Mouse (Mus musculus) heart, embryonic 16.5 days (tissue): Measurements from ENCODE around the gene Man1b1. TPM values are rescaled to one million over a fixed set of nuclear protein-coding genes. Genes with fewer than 3 reads are reported as not detected.

Source experiments
- ATAC-seq: fragments of 200-750 bp; cut with Nextera tagmentation; replicated peaks from 2 replicates; pipeline ENCODE4 v1.8.0; 2017; ENCODE audit warnings: moderate number of reproducible peaks; ENCODE audit not compliant: insufficient read depth, low FRiP score; ENCODE audit errors: extremely low read depth
- H3K27ac ChIP-seq: fragments of 300-500 bp; sonication (generic); 2 replicates; pipeline ENCODE4 v1.5.1; 2014; ENCODE audit warnings: mild to moderate bottlenecking, low read length, control low read depth, moderate library complexity
- H3K27me3 ChIP-seq: fragments of 300-500 bp; sonication (generic); 2 replicates; pipeline ENCODE4 v1.6.1; 2014; ENCODE audit warnings: low read length, mixed read lengths; ENCODE audit not compliant: control insufficient read depth, insufficient read depth
- H3K36me3 ChIP-seq: fragments of 300-500 bp; sonication (generic); 2 replicates; pipeline ENCODE4 v1.6.1; 2014; ENCODE audit not compliant: control insufficient read depth, insufficient read depth
- H3K4me1 ChIP-seq: fragments of 300-500 bp; sonication (generic); 2 replicates; pipeline ENCODE4 v1.6.1; 2014; ENCODE audit warnings: low read length, mixed read lengths; ENCODE audit not compliant: control insufficient read depth, insufficient read depth
- H3K4me2 ChIP-seq: fragments of 300-500 bp; sonication (generic); 2 replicates; pipeline ENCODE4 v1.6.1; 2014; ENCODE audit warnings: low read depth, mild to moderate bottlenecking, control low read depth, low read length
- H3K4me3 ChIP-seq: fragments of 300-500 bp; sonication (generic); 2 replicates; pipeline ENCODE4 v1.5.1; 2014; ENCODE audit warnings: mild to moderate bottlenecking, control low read depth, low read length
- H3K9ac ChIP-seq: fragments of 300-500 bp; sonication (generic); 2 replicates; pipeline ENCODE4 v1.6.1; 2014; ENCODE audit warnings: low read length, control low read depth
- H3K9me3 ChIP-seq: fragments of 300-500 bp; sonication (generic); replicated peaks from 2 replicates; pipeline ENCODE4 v1.6.1; 2016; ENCODE audit warnings: low read length; ENCODE audit not compliant: control insufficient read depth
- WGBS: fragments of 180-500 bp; shearing (Covaris S2); extraction: QIAGEN DNeasy Blood & Tissue Kit; methylation state at CpG from one replicate; pipeline ENCODE4 v1.1.7; 2014; 5-methylcytosine and 5-hydroxymethylcytosine counted together
- polyA plus RNA-seq: library from polyadenylated mRNA; unstranded; fragments of >200 nt; fragmentation: Nextera tagmentation; extraction: Ambion mirVana; gene quantifications from 2 replicates; pipeline ENCODE4 v1.2.1, GENCODE M21; 2015

Gene Man1b1
- polyA plus RNA-seq, 1 experiment from 2014 or later: 28.4 TPM

- no peaks in the 10 kb centered on the region for H3K36me3 ChIP-seq
- no peak for ATAC-seq
- no peak overlapping the region for H3K27ac ChIP-seq
- H3K4me1 ChIP-seq: peaks cover under 1% of the 10 kb centered on the region; the same call in 1 of the 2 replicates
- H3K9me3 ChIP-seq: no peaks in the 10 kb centered on the region
- no peak overlapping the region for H3K4me3 ChIP-seq
- 80% methylated on average over 2 of the region's 2 CpGs for WGBS
- no peak overlapping the region for H3K4me2 ChIP-seq
- no peaks in the 10 kb centered on the region; the same call in 1 of the 2 replicates for H3K27me3 ChIP-seq
- no peak overlapping the region for H3K9ac ChIP-seq
Measured at GRCm38 (mm10) chr2:25326036-25326435, 6.1 kb upstream of the Man1b1 start.

GRCm38 (mm10) chr2:25328440-25328839 lies 3.7 kb upstream of the Man1b1 start:
- Histone ChIP-seq H3K27me3 (no peaks in the 10 kb centered on the region; the same call in 1 of the 2 replicates), H3K9me3 (no peaks in the 10 kb centered on the region), H3K27ac (no peak overlapping the region), H3K4me2 (no peak overlapping the region), H3K4me1 (peaks cover 12% of the 10 kb centered on the region), H3K9ac (no peak overlapping the region), H3K36me3 (no peaks in the 10 kb centered on the region), H3K4me3 (no peak overlapping the region)
- 43% methylated on average over 7 of the region's 7 CpGs for WGBS
- no peak for ATAC-seq

- ATAC-seq: no peak
- Histone ChIP-seq H3K36me3 (peaks cover 20% of the 10 kb centered on the region), H3K27me3 (no peaks in the 10 kb centered on the region; the same call in 1 of the 2 replicates), H3K4me3 (peak overlapping the region; percentile 96), H3K4me1 (peaks cover 15% of the 10 kb centered on the region), H3K4me2 (peak overlapping the region; percentile 71), H3K9ac (peak overlapping the region; percentile 97), H3K27ac (no peak overlapping the region), H3K9me3 (no peaks in the 10 kb centered on the region)
- WGBS: 53% methylated on average over 9 of the region's 9 CpGs
Measured at GRCm38 (mm10) chr2:25331470-25331869, 668 bp upstream of the Man1b1 start.

- no peak overlapping the region for H3K27ac ChIP-seq
- peaks cover 15% of the 10 kb centered on the region for H3K4me1 ChIP-seq
- no peaks in the 10 kb centered on the region for H3K27me3 ChIP-seq
- peaks cover 34% of the 10 kb centered on the region for H3K36me3 ChIP-seq
- 79% methylated on average over 2 of the region's 2 CpGs for WGBS
- H3K4me2 ChIP-seq: peak overlapping the region; percentile 98
- peak overlapping the region; percentile 97 for H3K9ac ChIP-seq
- no peaks in the 10 kb centered on the region for H3K9me3 ChIP-seq
- peak overlapping the region; percentile 96 for H3K4me3 ChIP-seq
- ATAC-seq: no peak
Measured at GRCm38 (mm10) chr2:25333569-25333968, 1.4 kb downstream of the Man1b1 start.

GRCm38 (mm10) chr2:25338303-25338702 lies 6.2 kb downstream of the Man1b1 start:
- WGBS: 86% methylated on average over 6 of the region's 6 CpGs
- no peaks in the 10 kb centered on the region for H3K27me3 ChIP-seq
- peaks cover 44% of the 10 kb centered on the region for H3K36me3 ChIP-seq
- no peak overlapping the region for H3K27ac ChIP-seq
- no peak for ATAC-seq
- H3K9ac ChIP-seq: no peak overlapping the region
- no peak overlapping the region for H3K4me3 ChIP-seq
- H3K4me2 ChIP-seq: no peak overlapping the region
- peaks cover 4% of the 10 kb centered on the region for H3K4me1 ChIP-seq
- H3K9me3 ChIP-seq: no peaks in the 10 kb centered on the region

GRCm38 (mm10) chr2:25348162-25348561 lies 16.0 kb downstream of the Man1b1 start:
- WGBS: 90% methylated on average over 7 of the region's 7 CpGs
- Histone ChIP-seq H3K9me3 (no peaks in the 10 kb centered on the region), H3K4me2 (no peak overlapping the region), H3K36me3 (peaks cover 58% of the 10 kb centered on the region), H3K9ac (no peak overlapping the region), H3K4me1 (no peaks in the 10 kb centered on the region), H3K27me3 (no peaks in the 10 kb centered on the region), H3K27ac (no peak overlapping the region), H3K4me3 (no peak overlapping the region)
- no peak for ATAC-seq

GRCm38 (mm10) chr2:25349499-25349898 lies 17.4 kb downstream of the Man1b1 start:
- Histone ChIP-seq H3K9ac (no peak overlapping the region), H3K36me3 (peaks cover 52% of the 10 kb centered on the region), H3K27ac (no peak overlapping the region), H3K4me1 (no peaks in the 10 kb centered on the region), H3K4me2 (no peak overlapping the region), H3K4me3 (no peak overlapping the region), H3K9me3 (no peaks in the 10 kb centered on the region), H3K27me3 (no peaks in the 10 kb centered on the region)
- no peak for ATAC-seq
- WGBS: 94% methylated on average over 4 of the region's 4 CpGs

- Histone ChIP-seq H3K4me3 (no peak overlapping the region), H3K9me3 (no peaks in the 10 kb centered on the region), H3K4me2 (no peak overlapping the region), H3K27ac (no peak overlapping the region), H3K9ac (no peak overlapping the region), H3K27me3 (no peaks in the 10 kb centered on the region), H3K4me1 (peaks cover under 1% of the 10 kb centered on the region; the same call in 1 of the 2 replicates), H3K36me3 (peaks cover 41% of the 10 kb centered on the region)
- no peak for ATAC-seq
- WGBS: 96% methylated on average over 3 of the region's 3 CpGs
Measured at GRCm38 (mm10) chr2:25350701-25351100, 18.6 kb downstream of the Man1b1 start.

GRCm38 (mm10) chr2:25354211-25354610 lies 22.1 kb downstream of the Man1b1 start:
- no peak overlapping the region for H3K9ac ChIP-seq
- H3K36me3 ChIP-seq: peaks cover 20% of the 10 kb centered on the region
- H3K4me3 ChIP-seq: no peak overlapping the region
- no peaks in the 10 kb centered on the region for H3K27me3 ChIP-seq
- no peak overlapping the region for H3K4me2 ChIP-seq
- H3K27ac ChIP-seq: no peak overlapping the region
- no peak for ATAC-seq
- WGBS: 81% methylated on average over 6 of the region's 6 CpGs
- peaks cover 8% of the 10 kb centered on the region for H3K4me1 ChIP-seq
- no peaks in the 10 kb centered on the region for H3K9me3 ChIP-seq
